In genomic region chr4:46642924-46643675, GRCm38 (mm10) we compare ENCODE assay signal across 8 mouse cellular contexts. TPM values are rescaled to one million over a fixed set of nuclear protein-coding genes. Genes with fewer than 3 reads are reported as not detected.
DNase-seq lines count a peak whose midpoint lies in the region; ATAC-seq and TF ChIP-seq lines count a peak whose summit lies in the region.

No protein-coding gene starts in this region.

- no peak for ATAC-seq in hindbrain, embryonic 11.5 days (ENCODE audit: low FRiP score)
- peak; percentile 94 for ATAC-seq in monocyte, adult 5-6 weeks (replicated peaks; ENCODE audit: insufficient number of reproducible peaks, low FRiP score, low TSS enrichment, poor library complexity, severe bottlenecking)
- no peak for ATAC-seq in forebrain, postnatal 0 days

- H3K36me3 ChIP-seq in hindbrain, embryonic 10.5 days = no peaks in the 10 kb centered on the region
- H3K36me3 ChIP-seq in hindbrain, embryonic 11.5 days (ENCODE audit: control insufficient read depth, insufficient read depth, low read length) = no peaks in the 10 kb centered on the region
- H3K36me3 ChIP-seq in forebrain, postnatal 0 days (ENCODE audit: insufficient read depth) = no peaks in the 10 kb centered on the region

- 77% methylated on average over 8 of the region's 8 CpGs for WGBS in hindbrain, embryonic 10.5 days
- WGBS in hindbrain, embryonic 11.5 days = 81% methylated on average over 8 of the region's 8 CpGs
- 78% methylated on average over 8 of the region's 8 CpGs for WGBS in forebrain, postnatal 0 days

- H3K4me2 ChIP-seq in hindbrain, embryonic 11.5 days (replicated peaks; ENCODE audit: low read depth, low read length) = no peak overlapping the region
- no peak overlapping the region for H3K4me2 ChIP-seq in forebrain, postnatal 0 days (ENCODE audit: low read depth)

- peaks cover 7% of the 10 kb centered on the region for H3K4me1 ChIP-seq in hindbrain, embryonic 10.5 days (replicated peaks)
- H3K4me1 ChIP-seq in hindbrain, embryonic 11.5 days (replicated peaks; ENCODE audit: control insufficient read depth, insufficient read depth, low read length) = no peaks in the 10 kb centered on the region
- H3K4me1 ChIP-seq in forebrain, postnatal 0 days (ENCODE audit: insufficient read depth) = no peaks in the 10 kb centered on the region

- no peak for DNase-seq in hindbrain, embryonic 10.5 days (ENCODE audit: low spot score)
- DNase-seq in hindbrain, embryonic 11.5 days (ENCODE audit: low spot score) = no peak
- peak; percentile 29 to 73 for DNase-seq in heart, adult 9 months (ENCODE audit: low spot score in 2 of 2)
- peak; percentile 28 to 53 for DNase-seq in kidney, postnatal 4 days
- DNase-seq in ovary, postnatal 36 days (ENCODE audit: low spot score) = no peak
- DNase-seq in forebrain, postnatal 0 days = no peak
- no peak for DNase-seq in layer of hippocampus, adult 2 months (ENCODE audit: low spot score in 2 of 2)

- TF ChIP-seq CTCF in forebrain, postnatal 0 days (IDR thresholded peaks at IDR 0.05; ENCODE audit: low read depth) = no peak
- TF ChIP-seq CTCF in layer of hippocampus, adult 2 months (conservative IDR thresholded peaks at IDR 0.05) = no peak

- H3K9me3 ChIP-seq in hindbrain, embryonic 10.5 days = no peaks in the 10 kb centered on the region
- no peaks in the 10 kb centered on the region for H3K9me3 ChIP-seq in hindbrain, embryonic 11.5 days (ENCODE audit: control insufficient read depth, low read length)
- H3K9me3 ChIP-seq in forebrain, postnatal 0 days (ENCODE audit: low read length) = no peaks in the 10 kb centered on the region

- no peak overlapping the region for H3K9ac ChIP-seq in hindbrain, embryonic 11.5 days (ENCODE audit: low read depth, low read length)
- H3K9ac ChIP-seq in forebrain, postnatal 0 days = no peak overlapping the region

- no peak overlapping the region for H3K4me3 ChIP-seq in hindbrain, embryonic 10.5 days
- no peak overlapping the region for H3K4me3 ChIP-seq in hindbrain, embryonic 11.5 days (ENCODE audit: low read depth, low read length)
- H3K4me3 ChIP-seq in forebrain, postnatal 0 days (ENCODE audit: low read depth, low read length) = no peak overlapping the region
- no peak overlapping the region for H3K4me3 ChIP-seq in layer of hippocampus, adult 2 months

- H3K27ac ChIP-seq in hindbrain, embryonic 10.5 days = peak overlapping the region; percentile 29; the same call in 1 of the 2 replicates
- H3K27ac ChIP-seq in hindbrain, embryonic 11.5 days (ENCODE audit: low read depth, low read length) = no peak overlapping the region
- H3K27ac ChIP-seq in forebrain, postnatal 0 days (ENCODE audit: low read depth, low read length) = no peak overlapping the region
- no peak overlapping the region for H3K27ac ChIP-seq in layer of hippocampus, adult 2 months

- H3K27me3 ChIP-seq in hindbrain, embryonic 10.5 days (ENCODE audit: insufficient read depth, poor library complexity, severe bottlenecking) = peaks cover 7% of the 10 kb centered on the region
- no peaks in the 10 kb centered on the region for H3K27me3 ChIP-seq in hindbrain, embryonic 11.5 days (ENCODE audit: control insufficient read depth, insufficient read depth, low read length)
- H3K27me3 ChIP-seq in forebrain, postnatal 0 days (ENCODE audit: insufficient read depth, low read length) = peaks cover 1% of the 10 kb centered on the region; the same call in 1 of the 2 replicates

RNA-seq across cellular contexts. Expression of gene Tbc1d2, which starts 6.9 kb away (rescaled TPM):
- polyA plus RNA-seq in hindbrain, embryonic 10.5 days (2016; fragmentation: Nextera tagmentation; extraction: Ambion mirVana) = 1.2 and 2.0 TPM in 2 replicates
- 1.0 and 1.1 TPM in 2 replicates for polyA plus RNA-seq in hindbrain, embryonic 11.5 days (2014; fragmentation: Nextera tagmentation; extraction: Ambion mirVana)
- 0.75 to 1.4 TPM (median 0.87 TPM) in 3 replicates for total RNA-seq in monocyte, adult 5-6 weeks (2017)
- total RNA-seq in forebrain, postnatal 0 days (2014; rRNA removed) = 0.77 and 1.5 TPM in 2 replicates
- polyA plus RNA-seq in forebrain, postnatal 0 days (2015; fragmentation: Nextera tagmentation; extraction: Ambion mirVana) = 0.47 and 0.67 TPM in 2 replicates
- total RNA-seq in layer of hippocampus, adult 2 months (2021) = 1 to 10 TPM; 2.6 to 3.1 TPM

RNA-seq across cellular contexts. Expression of gene Coro2a, which starts 41.1 kb away (rescaled TPM):
- polyA plus RNA-seq in hindbrain, embryonic 10.5 days (2016; fragmentation: Nextera tagmentation; extraction: Ambion mirVana) = 5.9 and 10.8 TPM in 2 replicates
- 3.6 and 6.6 TPM in 2 replicates for polyA plus RNA-seq in hindbrain, embryonic 11.5 days (2014; fragmentation: Nextera tagmentation; extraction: Ambion mirVana)
- total RNA-seq in monocyte, adult 5-6 weeks (2017) = 25.5 to 68.9 TPM (median 29.6 TPM) in 3 replicates
- total RNA-seq in forebrain, postnatal 0 days (2014; rRNA removed) = 17.8 and 20.6 TPM in 2 replicates
- 4.1 and 7.5 TPM in 2 replicates for polyA plus RNA-seq in forebrain, postnatal 0 days (2015; fragmentation: Nextera tagmentation; extraction: Ambion mirVana)
- 10 to 100 TPM; 15.6 to 16.1 TPM for total RNA-seq in layer of hippocampus, adult 2 months (2021)

Comparison
In these comparisons a context has a peak if more than half of its experiments do, and no peak if none do; other contexts are left out.
1. DNase-seq: peak in heart, adult 9 months (2 of 2) and kidney, postnatal 4 days (2 of 2); none in hindbrain, embryonic 10.5 days (single experiment), hindbrain, embryonic 11.5 days (single experiment), ovary, postnatal 36 days (single experiment), forebrain, postnatal 0 days (single experiment) and layer of hippocampus, adult 2 months (0 of 2).